Mouse (Mus musculus): ENCODE data around the gene Magt1. TPM values are rescaled to one million over a fixed set of nuclear protein-coding genes. Genes with fewer than 3 reads are reported as not detected.
"Not testable (repeated sequence)": the region's sequence is repeated elsewhere in the genome, so short reads cannot be mapped to it uniquely, and the experiment has no call there.

The Magt1 gene
- polyA plus RNA-seq, 1 experiment from 2014 or later = 29.1 TPM

DNA sequence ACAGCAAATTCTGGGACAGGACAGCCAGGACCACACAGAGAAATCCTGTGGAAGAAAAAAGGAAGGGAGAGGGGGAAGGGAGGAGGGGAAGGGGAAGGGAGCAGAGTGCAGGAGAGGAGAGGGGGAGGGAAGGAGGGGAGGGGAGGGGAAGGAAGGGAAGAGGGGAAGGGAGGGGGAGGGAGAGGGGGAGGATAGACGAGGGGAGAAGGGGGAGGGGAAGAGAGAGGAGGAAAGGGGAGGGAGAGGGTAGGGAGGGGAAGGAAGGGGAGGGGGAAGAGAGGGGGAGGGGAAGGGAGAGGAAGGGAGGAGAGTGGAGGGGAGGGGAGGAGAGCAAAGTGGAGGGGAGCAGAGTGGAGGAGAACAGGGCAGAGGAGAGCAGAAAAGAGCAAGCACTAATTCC is 87.8 kb downstream of the Magt1 start:
- ATAC-seq (ENCODE audit: insufficient read depth) = no peak
- 17% methylated on average over 1 of the region's 1 CpGs for WGBS (ENCODE audit: insufficient replicate concordance)
- H3K4me2 ChIP-seq = no peak overlapping the region
- no peak overlapping the region for H3K9ac ChIP-seq
- H3K27me3 ChIP-seq = no peaks in the 10 kb centered on the region
- H3K27ac ChIP-seq (replicated peaks) = no peak overlapping the region
- H3K9me3 ChIP-seq (replicated peaks) = no peaks in the 10 kb centered on the region
- H3K4me1 ChIP-seq (replicated peaks) = peaks cover 19% of the 10 kb centered on the region
- H3K4me3 ChIP-seq (replicated peaks) = no peak overlapping the region
- no peaks in the 10 kb centered on the region for H3K36me3 ChIP-seq (replicated peaks)

DNA sequence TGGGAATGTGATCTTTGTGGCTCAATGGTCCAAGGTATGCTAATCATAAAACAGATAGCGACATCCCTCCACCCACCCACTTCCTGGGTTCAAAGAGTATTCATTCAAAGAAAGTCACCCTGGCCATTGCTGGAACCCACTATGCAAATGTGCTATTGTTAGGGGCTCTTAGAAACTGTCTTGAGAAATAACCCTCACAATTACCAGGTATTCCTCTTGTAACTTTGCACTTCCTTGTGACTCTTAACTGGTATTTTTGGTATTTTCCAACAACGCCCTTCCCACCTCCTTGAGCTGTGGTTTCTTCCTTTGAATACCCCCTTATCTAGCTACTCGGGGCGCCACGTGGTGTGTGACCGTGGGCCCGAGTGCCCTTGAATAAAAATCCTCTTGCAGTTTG is 88.7 kb downstream of the Magt1 start:
- H3K27ac ChIP-seq (replicated peaks); H3K4me3 ChIP-seq (replicated peaks); H3K27me3 ChIP-seq; H3K9me3 ChIP-seq (replicated peaks); ATAC-seq (ENCODE audit: insufficient read depth); H3K9ac ChIP-seq; H3K4me2 ChIP-seq; H3K36me3 ChIP-seq (replicated peaks): not testable (repeated sequence)
- 66% methylated on average over 7 of the region's 7 CpGs for WGBS (ENCODE audit: insufficient replicate concordance)
- peaks cover 19% of the 10 kb centered on the region for H3K4me1 ChIP-seq (replicated peaks)

GRCm38 (mm10) chrX:105921421-105921820 is 90.3 kb downstream of the Magt1 start:
- no peak overlapping the region for H3K4me3 ChIP-seq (replicated peaks)
- no peaks in the 10 kb centered on the region for H3K36me3 ChIP-seq (replicated peaks)
- H3K4me1 ChIP-seq (replicated peaks) = peaks cover 5% of the 10 kb centered on the region
- H3K27ac ChIP-seq (replicated peaks) = no peak overlapping the region
- no peaks in the 10 kb centered on the region for H3K27me3 ChIP-seq
- no peak overlapping the region for H3K4me2 ChIP-seq
- H3K9me3 ChIP-seq (replicated peaks) = no peaks in the 10 kb centered on the region
- ATAC-seq (ENCODE audit: insufficient read depth) = no peak
- H3K9ac ChIP-seq = no peak overlapping the region
- 73% methylated on average over 2 of the region's 2 CpGs for WGBS (ENCODE audit: insufficient replicate concordance)

Other genes with a start within 250 kb of the Magt1 start
- 0.09 TPM in 1 of 2 replicates, not detected in the other for gene Fgf16, start 247.6 kb downstream of the Magt1 start, polyA plus RNA-seq (2015; fragmentation: Nextera tagmentation; extraction: Ambion mirVana)
- gene Atrx, start 82.5 kb downstream of the Magt1 start, polyA plus RNA-seq (2015; fragmentation: Nextera tagmentation; extraction: Ambion mirVana) = 37.4 and 39.3 TPM in 2 replicates
- gene Cox7b, start 3.8 kb upstream of the Magt1 start, polyA plus RNA-seq (2015; fragmentation: Nextera tagmentation; extraction: Ambion mirVana) = 205 and 265 TPM in 2 replicates
- gene Atp7a, start 15.4 kb upstream of the Magt1 start, polyA plus RNA-seq (2015; fragmentation: Nextera tagmentation; extraction: Ambion mirVana) = 9.4 and 11.5 TPM in 2 replicates
- 1.4 TPM in 2 replicates for gene Tlr13, start 131.3 kb upstream of the Magt1 start, polyA plus RNA-seq (2015; fragmentation: Nextera tagmentation; extraction: Ambion mirVana)
- gene Pgk1, start 175.2 kb upstream of the Magt1 start, polyA plus RNA-seq (2015; fragmentation: Nextera tagmentation; extraction: Ambion mirVana) = 163 and 170 TPM in 2 replicates
- gene Taf9b, start 209.3 kb upstream of the Magt1 start, polyA plus RNA-seq (2015; fragmentation: Nextera tagmentation; extraction: Ambion mirVana) = 4.2 and 4.3 TPM in 2 replicates
- gene Fnd3c2, start 243.5 kb upstream of the Magt1 start, polyA plus RNA-seq (2015; fragmentation: Nextera tagmentation; extraction: Ambion mirVana) = not detected in 2 replicates

All from liver, embryonic 15.5 days (tissue).